Mouse (Mus musculus) retina, embryonic 14.5 days (tissue): ENCODE measurements at regions not wholly inside any gene's neighbourhood (a gene's known extent, or its start where the extent isn't known, plus 50 kb on each side); places are given as distances from the start of the nearest gene placed in this dataset.

ENCODE experiments used
- DNase-seq: peaks from one replicate; pipeline ENCODE4 v3.0.0-alpha.2; 2015; ENCODE audit warnings: low spot score

GRCm38 (mm10) chr11:71670111-71671050 lies 79.3 kb upstream of the Wscd1 start:
- DNase-seq: peak; percentile 6

- DNase-seq: no peak
These were observed 77.3 kb upstream of the Wscd1 start for GRCm38 (mm10) chr11:71672171-71673050.

- DNase-seq: peak; percentile 67
These were observed 75.4 kb upstream of the Wscd1 start for GRCm38 (mm10) chr11:71674319-71674718.

GRCm38 (mm10) chr11:71675714-71676313 lies 73.9 kb upstream of the Wscd1 start:
- no peak for DNase-seq

- DNase-seq: no peak
These were observed 52.7 kb upstream of the Wscd1 start for GRCm38 (mm10) chr11:71697017-71697416.

- no peak for DNase-seq
These were observed 50.9 kb upstream of the Wscd1 start for GRCm38 (mm10) chr11:71698836-71699235.
